Mouse (Mus musculus) spleen, adult 2 months (tissue): Measurements from ENCODE around the gene Hebp2.

Source experiments
- CTCF ChIP-seq: fragments of 200-500 bp; IDR thresholded peaks from 2 replicates; pipeline ENCODE4 v1.5.1; 2011; ENCODE audit warnings: mild to moderate bottlenecking, inconsistent platforms; ENCODE audit not compliant: insufficient read depth, insufficient read length, insufficient replicate concordance; ENCODE audit errors: extremely low read depth
- POLR2A ChIP-seq: fragments of 200-500 bp; IDR thresholded peaks from 2 replicates; pipeline ENCODE4 v1.6.1; 2011; ENCODE audit warnings: low read depth, low read length, inconsistent platforms

- TF ChIP-seq CTCF (no peak), POLR2A (no peak)
Observed at GRCm38 (mm10) chr10:18529177-18529576, 16.7 kb downstream of the Hebp2 start.
